Mouse (Mus musculus): Measurements from ENCODE around the gene Lif.

DNA sequence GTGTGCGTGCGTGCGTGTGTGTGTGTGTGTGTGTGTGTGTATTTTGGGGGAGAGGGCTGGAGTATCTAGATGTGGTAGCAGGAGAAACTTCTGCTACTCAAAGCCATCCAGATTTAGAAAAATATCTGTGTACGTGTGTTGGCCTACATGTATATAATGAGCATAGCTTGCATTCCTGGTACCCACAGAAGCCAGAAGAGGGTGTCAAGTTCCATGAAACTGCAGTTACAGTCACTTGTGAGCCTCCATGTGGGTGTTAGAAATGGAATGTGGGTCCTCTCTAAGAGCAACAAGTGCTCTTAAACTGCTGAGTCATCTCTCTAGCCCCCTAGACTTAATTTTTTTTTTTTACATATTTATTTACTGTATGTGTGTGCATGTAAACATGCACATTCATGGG, 53.0 kb downstream of the Lif start:
- TF ChIP-seq CTCF (IDR thresholded peaks at IDR 0.05; ENCODE audit: low read depth) (no peak), EP300 (IDR thresholded peaks at IDR 0.05; ENCODE audit: low read depth) (no peak)
